Mouse (Mus musculus) v-Abl transformed pro-B cells (cell line): ENCODE measurements around the gene Samd4b.

Experiments
- in situ Hi-C, 2 experiments: fragments of 400-800 bp; cut with MboI; formaldehyde crosslinking; loops; one replicate each; pipeline ENCODE4 v1.15.1; 2025; ENCODE audit not compliant: unreplicated experiment in 2 of 2

Gene Samd4b

GRCm38 (mm10) chr7:28351676-28352191, 246.2 kb downstream of the Samd4b start:
- in situ Hi-C loops, result no loop called here

GRCm38 (mm10) chr7:28350155-28350883, 247.6 kb downstream of the Samd4b start, which contains the start of gene Rps16:
Gene Rps16, plus strand, starts transcription at chr7:28350652.
- in situ Hi-C loops, result no loop called here
